Comparison of ENCODE assay signal across 34 mouse cellular contexts in the genomic region with DNA sequence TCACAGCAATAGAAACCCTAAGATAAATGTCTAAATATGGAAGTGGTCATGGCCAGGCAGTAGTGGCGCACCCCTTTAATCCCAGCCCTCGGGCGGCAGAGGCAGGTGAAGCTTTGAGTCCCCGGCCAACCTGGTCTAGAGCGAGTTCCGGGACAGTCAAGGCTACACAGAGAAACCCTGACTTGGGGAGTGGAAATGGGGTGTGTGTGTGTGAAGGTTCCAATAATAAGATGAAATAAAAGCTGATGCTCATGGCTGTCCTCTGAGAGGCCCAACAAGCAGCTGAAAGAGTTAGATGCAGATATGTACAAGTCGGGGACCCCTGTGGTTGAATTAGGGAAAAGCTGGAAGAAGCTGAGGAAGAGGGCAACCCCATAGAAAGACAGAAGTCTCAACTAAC. TPM values are rescaled to one million over a fixed set of nuclear protein-coding genes. Genes with fewer than 3 reads are reported as not detected.
"Had no signal": no experiment of that assay in that cellular context is flagged by ENCODE, and none has a peak within 500 bp of the region (broad histone marks: within the 10 kb centered on the region; RNA-seq: fewer than 3 reads in every experiment).

No protein-coding gene starts in this region.

- H3K4me3 ChIP-seq: left cerebral cortex, adult 2 months; limb, embryonic 10.5 days; limb, embryonic 12.5 days; limb, embryonic 13.5 days; limb, embryonic 15.5 days; liver, embryonic 12.5 days; liver, embryonic 13.5 days; liver, embryonic 15.5 days; lung, embryonic 15.5 days; megakaryocyte, embryonic 14.5 days; midbrain, embryonic 10.5 days; midbrain, embryonic 12.5 days; midbrain, embryonic 15.5 days; myocyte; neural tube, embryonic 12.5 days had no signal

- H3K27ac ChIP-seq: left cerebral cortex, adult 2 months; limb, embryonic 10.5 days; limb, embryonic 12.5 days; limb, embryonic 13.5 days; limb, embryonic 15.5 days; liver, embryonic 12.5 days; liver, embryonic 13.5 days; liver, embryonic 14.5 days; liver, embryonic 15.5 days; lung, embryonic 15.5 days; macrophage; midbrain, embryonic 10.5 days; midbrain, embryonic 12.5 days; midbrain, embryonic 15.5 days; neural tube, embryonic 12.5 days had no signal

- DNase-seq: left cerebral cortex, postnatal 4 days; liver; liver, embryonic 13.5 days; liver, postnatal 0 days; lung, adult 18-20 months; lung, adult 2 months; lung, embryonic 14.5 days; lung, postnatal 10 days; lung, postnatal 14 days; lung, postnatal 36 days; lung, postnatal 4 days; midbrain, embryonic 14.5 days had no signal

- ATAC-seq: liver, embryonic 12.5 days; liver, postnatal 0 days; lung, postnatal 0 days; midbrain, embryonic 15.5 days; midbrain, embryonic 16.5 days had no signal

- H3K4me1 ChIP-seq: limb, embryonic 10.5 days; liver, embryonic 12.5 days; liver, embryonic 13.5 days; liver, embryonic 15.5 days; lung, embryonic 15.5 days; midbrain, embryonic 10.5 days; midbrain, embryonic 15.5 days; neural tube, embryonic 12.5 days had no signal

- H3K4me2 ChIP-seq: limb, embryonic 12.5 days; limb, embryonic 13.5 days; limb, embryonic 15.5 days; liver, embryonic 11.5 days; liver, embryonic 12.5 days; liver, embryonic 13.5 days; liver, embryonic 15.5 days; lung, embryonic 14.5 days; lung, embryonic 15.5 days; midbrain, embryonic 12.5 days; midbrain, embryonic 15.5 days; neural tube, embryonic 12.5 days had no signal

- H3K9ac ChIP-seq: limb, embryonic 12.5 days; limb, embryonic 13.5 days; limb, embryonic 15.5 days; liver, embryonic 12.5 days; liver, embryonic 13.5 days; liver, embryonic 14.5 days; liver, embryonic 15.5 days; liver, postnatal 0 days; lung, embryonic 14.5 days; lung, embryonic 15.5 days; midbrain, embryonic 12.5 days; midbrain, embryonic 15.5 days; neural tube, embryonic 12.5 days had no signal

- H3K9me3 ChIP-seq: limb, embryonic 10.5 days; limb, embryonic 12.5 days; limb, embryonic 13.5 days; limb, embryonic 15.5 days; liver, embryonic 12.5 days; liver, embryonic 13.5 days; liver, embryonic 15.5 days; lung, embryonic 15.5 days; megakaryocyte, embryonic 14.5 days; midbrain, embryonic 10.5 days; midbrain, embryonic 12.5 days; midbrain, embryonic 15.5 days; neural tube, embryonic 12.5 days had no signal

- H3K27me3 ChIP-seq: limb, embryonic 12.5 days; limb, embryonic 13.5 days; limb, embryonic 15.5 days; liver, embryonic 12.5 days; liver, embryonic 13.5 days; liver, embryonic 15.5 days; lung, embryonic 15.5 days; megakaryocyte, embryonic 14.5 days; midbrain, embryonic 12.5 days; midbrain, embryonic 15.5 days; neural tube, embryonic 12.5 days had no signal

RNA-seq across cellular contexts. Expression of a gene that starts 53.8 kb away (rescaled TPM):
- polyA plus RNA-seq: liver, adult 2 months; lung, embryonic 16.5 days; macrophage; midbrain, embryonic 10.5 days; midbrain, embryonic 14.5 days; midbrain, embryonic 15.5 days; midbrain, embryonic 16.5 days; midbrain, postnatal 0 days had no signal
